Mouse (Mus musculus) right cerebral cortex, postnatal 36 days (tissue): ENCODE data around the gene Kctd19.

ENCODE experiments used
- DNase-seq, 2 experiments: peaks; one replicate each; pipeline ENCODE4 v3.0.0; 2022; ENCODE audit warnings: low spot score in 2 of 2, mixed read lengths in 1 of 2

Kctd19 gene

GRCm38 (mm10) chr8:105359208-105359607 lies 54.1 kb downstream of the Kctd19 start:
- no peak for DNase-seq

GRCm38 (mm10) chr8:105356681-105357080 lies 56.6 kb downstream of the Kctd19 start:
- DNase-seq = no peak

- DNase-seq = no peak
Observed at GRCm38 (mm10) chr8:105355179-105356024, 57.9 kb downstream of the Kctd19 start.

GRCm38 (mm10) chr8:105354549-105354948 lies 58.8 kb downstream of the Kctd19 start:
- DNase-seq = no peak

GRCm38 (mm10) chr8:105353583-105354135 lies 59.6 kb downstream of the Kctd19 start:
- no peak for DNase-seq

GRCm38 (mm10) chr8:105350186-105350585 lies 63.1 kb downstream of the Kctd19 start:
- DNase-seq = peak in 1 of 2 experiments; percentile 34

GRCm38 (mm10) chr8:105349096-105349771 lies 64.1 kb downstream of the Kctd19 start:
- DNase-seq = no peak

GRCm38 (mm10) chr8:105348450-105349095 lies 64.7 kb downstream of the Kctd19 start, which contains the start of gene Slc9a5:
TSS of gene Slc9a5 (plus strand) at chr8:105348843.
- DNase-seq = peak in 1 of 2 experiments; percentile 32

GRCm38 (mm10) chr8:105347428-105348221 lies 65.7 kb downstream of the Kctd19 start, which contains the start of gene Fhod1:
TSS of gene Fhod1 (minus strand) at chr8:105347953.
- peak; percentile 84 to 88 for DNase-seq

- peak in 1 of 2 experiments; percentile 38 for DNase-seq
Observed at GRCm38 (mm10) chr8:105346611-105347427, 66.5 kb downstream of the Kctd19 start.

- no peak for DNase-seq
Observed at GRCm38 (mm10) chr8:105345061-105345975, 68.0 kb downstream of the Kctd19 start.

- no peak for DNase-seq
Observed at GRCm38 (mm10) chr8:105343791-105344574, 69.3 kb downstream of the Kctd19 start.

- DNase-seq = no peak
Observed at GRCm38 (mm10) chr8:105342768-105343167, 70.5 kb downstream of the Kctd19 start.

GRCm38 (mm10) chr8:105341399-105341798 lies 71.9 kb downstream of the Kctd19 start:
- no peak for DNase-seq

- DNase-seq = no peak
Observed at GRCm38 (mm10) chr8:105339886-105340635, 73.2 kb downstream of the Kctd19 start.

GRCm38 (mm10) chr8:105338992-105339391 lies 74.3 kb downstream of the Kctd19 start:
- DNase-seq = no peak

GRCm38 (mm10) chr8:105336373-105337130 lies 76.8 kb downstream of the Kctd19 start:
- DNase-seq = no peak
